Mouse (Mus musculus) layer of hippocampus, adult 6 months (tissue): ENCODE results near the gene Fcrlb. TPM values are rescaled to one million over a fixed set of nuclear protein-coding genes. Genes with fewer than 3 reads are reported as not detected.

Experiments
- long read RNA-seq, 2 experiments: library from polyadenylated mRNA; unstranded; transcript quantifications; one replicate each; pipeline ENCODE4 v2.0.0; 2019 to 2020
- polyA plus RNA-seq: library from polyadenylated mRNA; unstranded; fragments of <200 nt; fragmentation: Nextera tagmentation; gene quantifications from 2 replicates; pipeline ENCODE4 v1.2.3, GENCODE M21; 2021

Fcrlb gene
- 0.48 and 0.70 TPM in 2 replicates for polyA plus RNA-seq
- long read RNA-seq, experiment 1, partial matches to known transcripts, result 1 of 1 reads
- long read RNA-seq, experiment 1, other reads (novel, unspliced or antisense), result 0 of 1 reads
- long read RNA-seq, experiment 2, partial matches to known transcripts, result 2 of 3 reads
- long read RNA-seq, experiment 2, other reads (novel, unspliced or antisense), result 1 of 3 reads

GRCm38 (mm10) chr1:170912891-170913615 lies at the start of gene Fcrlb:
Fcrlb (minus strand) TSS chr1:170912941.

GRCm38 (mm10) chr1:170927378-170927777 lies 14.6 kb upstream of the Fcrlb start, which contains the start of gene Fcrla:
Fcrla (minus strand) TSS chr1:170927583.

DNA sequence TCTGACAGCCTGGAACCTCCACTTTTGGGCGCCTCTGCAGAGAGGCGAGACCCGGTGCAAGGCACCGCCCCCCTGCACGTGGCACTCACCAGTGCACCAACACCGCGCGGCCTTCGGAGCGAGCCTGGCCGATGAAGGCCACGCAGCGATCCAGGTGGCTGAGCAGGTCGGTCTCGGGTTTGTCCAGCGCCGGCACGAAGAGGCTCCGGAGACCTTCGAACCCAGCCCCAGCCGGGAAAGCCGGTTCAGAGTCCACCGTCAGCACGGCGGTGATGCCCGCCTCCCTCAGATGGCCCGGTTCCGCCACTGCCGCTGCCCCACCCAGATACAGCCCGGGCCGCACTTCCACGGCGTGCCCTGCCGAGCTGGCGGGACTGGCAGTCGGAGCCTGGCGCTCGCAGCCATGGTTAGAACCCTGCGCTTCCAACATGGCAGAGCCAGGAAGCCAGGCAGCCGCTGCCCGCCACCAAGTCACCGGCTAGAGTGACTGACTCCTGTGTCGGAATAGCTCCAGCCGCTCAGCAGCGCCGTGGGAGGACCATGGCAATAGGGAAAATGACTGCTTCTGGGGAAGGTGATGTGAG lies 27.7 kb downstream of the Fcrlb start, which contains the start of the genes Gm26620 and Dusp12:
Gm26620 (plus strand) TSS at position 88 of the 584 bp plus-strand sequence.
Dusp12 (minus strand) TSS at position 563 of the 584 bp plus-strand sequence.

GRCm38 (mm10) chr1:170867691-170868105 lies 45.0 kb downstream of the Fcrlb start, which contains the start of gene Atf6:
Atf6 (minus strand) TSS chr1:170867771.

Other genes with a start within 250 kb of the Fcrlb start
- 7.2 and 8.8 TPM in 2 replicates for gene Atf6, start 45.2 kb downstream of the Fcrlb start, polyA plus RNA-seq
- gene Gm26620, start 27.9 kb downstream of the Fcrlb start, polyA plus RNA-seq, result 0.53 and 0.65 TPM in 2 replicates
- gene Dusp12, start 27.4 kb downstream of the Fcrlb start, polyA plus RNA-seq, result 23.3 and 24.8 TPM in 2 replicates
- gene Fcrla, start 14.6 kb upstream of the Fcrlb start, polyA plus RNA-seq, result not detected in 2 replicates
- 6.2 TPM in 2 replicates for gene Fcgr2b, start 63.6 kb upstream of the Fcrlb start, polyA plus RNA-seq
- gene Fcgr4, start 106.0 kb upstream of the Fcrlb start, polyA plus RNA-seq, result 0.23 and 0.25 TPM in 2 replicates
- gene Fcgr3, start 152.0 kb upstream of the Fcrlb start, polyA plus RNA-seq, result 25.2 and 26.9 TPM in 2 replicates
- 4.3 and 7.5 TPM in 2 replicates for gene Cfap126, start 201.0 kb upstream of the Fcrlb start, polyA plus RNA-seq
- 67.1 and 75.0 TPM in 2 replicates for gene Sdhc, start 237.7 kb upstream of the Fcrlb start, polyA plus RNA-seq
- gene Mpz, start 237.8 kb upstream of the Fcrlb start, polyA plus RNA-seq, result not detected in 2 replicates